Mouse (Mus musculus) layer of hippocampus, adult 2 months (tissue): Measurements from ENCODE around the gene Ckap5. TPM values are rescaled to one million over a fixed set of nuclear protein-coding genes. Genes with fewer than 3 reads are reported as not detected.

Source experiments
- DNase-seq, 2 experiments: peaks; one replicate each; pipeline ENCODE4 v3.0.0; 2022; ENCODE audit warnings: low spot score in 2 of 2
- H3K27ac ChIP-seq: fragments of 200-600 bp; 2 replicates; pipeline ENCODE4 v1.8.1; 2022
- H3K4me3 ChIP-seq: fragments of 200-600 bp; 2 replicates; pipeline ENCODE4 v1.8.1; 2022; ENCODE audit warnings: mild to moderate bottlenecking
- CTCF ChIP-seq: fragments of 200-600 bp; conservative IDR thresholded peaks from 2 replicates; pipeline ENCODE4 v1.8.1; 2022; ENCODE audit warnings: antibody characterized with exemption, mild to moderate bottlenecking, moderate library complexity
- total RNA-seq, 2 experiments: library from RNA; stranded (reverse); gene quantifications; 2 replicates each; pipeline ENCODE4 v1.2.3; 2021

The Ckap5 gene
- total RNA-seq, 2 experiments from 2014 or later, result 111 to 115 TPM

- no peak for DNase-seq
- Histone ChIP-seq H3K27ac (no peak overlapping the region), H3K4me3 (no peak overlapping the region)
- TF ChIP-seq CTCF, result no peak
Observed at GRCm38 (mm10) chr2:91669326-91669725, 142.8 kb downstream of the Ckap5 start.

DNA sequence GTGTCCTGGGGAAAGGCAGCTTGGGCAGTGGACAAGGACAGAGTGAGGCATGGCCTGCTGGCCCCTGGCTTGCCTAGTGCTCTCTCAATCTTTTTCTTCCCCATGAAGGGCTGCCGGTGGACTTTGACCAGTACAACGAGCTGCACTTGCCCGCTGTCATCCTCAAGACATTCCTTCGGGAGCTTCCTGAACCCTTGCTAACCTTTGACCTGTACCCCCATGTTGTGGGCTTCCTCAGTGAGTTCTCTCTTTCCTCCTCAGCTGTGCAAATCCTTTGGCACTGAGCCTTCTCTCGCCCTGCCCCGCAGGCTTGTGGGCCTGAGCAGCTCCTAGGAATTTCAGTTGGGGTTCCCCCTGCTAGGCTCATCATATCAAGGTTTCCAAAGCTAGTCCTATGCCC is 143.5 kb downstream of the Ckap5 start:
- Histone ChIP-seq H3K27ac (no peak overlapping the region), H3K4me3 (no peak overlapping the region)
- DNase-seq, result no peak
- TF ChIP-seq CTCF, result no peak

Other genes with a start within 250 kb of the Ckap5 start
- 100 to 1,000 TPM; 110 to 122 TPM for gene 1110051M20Rik, start 82.1 kb upstream of the Ckap5 start, total RNA-seq
- gene Lrp4, start 69.3 kb upstream of the Ckap5 start, total RNA-seq, result 10 to 100 TPM; 30.1 to 30.6 TPM
- under 1 TPM in 1 of 2 experiments, not detected in 1; 0.27 TPM for gene F2, start 109.7 kb downstream of the Ckap5 start, total RNA-seq
- 10 to 100 TPM; 11.0 to 12.4 TPM for gene Zfp408, start 123.0 kb downstream of the Ckap5 start, total RNA-seq
- 10 to 100 TPM; 65.1 to 66.2 TPM for gene Arhgap1, start 123.1 kb downstream of the Ckap5 start, total RNA-seq
- gene Atg13, start 183.8 kb downstream of the Ckap5 start, total RNA-seq, result 10 to 100 TPM; 73.9 to 75.3 TPM
- 1 to 10 TPM; 6.7 to 10.0 TPM for gene Harbi1, start 184.1 kb downstream of the Ckap5 start, total RNA-seq
- gene Ambra1, start 203.4 kb downstream of the Ckap5 start, total RNA-seq, result 10 to 100 TPM; 49.7 to 50.4 TPM